Mouse (Mus musculus) olfactory bulb, adult 2 months (tissue): ENCODE results near the gene C1qtnf6.

Experiments
- CTCF ChIP-seq: fragments of 200-500 bp; IDR thresholded peaks from 2 replicates; pipeline ENCODE4 v1.5.1; 2012; ENCODE audit warnings: low read depth, mild to moderate bottlenecking, low read length, moderate library complexity; ENCODE audit not compliant: insufficient read depth
- POLR2A ChIP-seq: fragments of 200-500 bp; IDR thresholded peaks from 2 replicates; pipeline ENCODE4 v1.6.1; 2012; ENCODE audit warnings: mild to moderate bottlenecking, low read depth, low read length, moderate library complexity; ENCODE audit not compliant: insufficient read depth

- TF ChIP-seq CTCF: no peak
- TF ChIP-seq POLR2A: no peak
Observed at GRCm38 (mm10) chr15:78548711-78549110, 17.5 kb upstream of the C1qtnf6 start.
